Mouse (Mus musculus) neutrophil, adult 5-6 weeks (primary cell): ENCODE measurements around the gene Svs1. TPM values are rescaled to one million over a fixed set of nuclear protein-coding genes. Genes with fewer than 3 reads are reported as not detected.

Experiments
- ATAC-seq: fragments of 151-379, 151-347 bp; 2 replicates; pipeline ENCODE4 v1.8.0; 2017; ENCODE audit warnings: mild to moderate bottlenecking, moderate TSS enrichment; ENCODE audit not compliant: insufficient number of reproducible peaks, poor library complexity, low FRiP score, severe bottlenecking; ENCODE audit errors: extremely low read depth
- total RNA-seq: library from RNA; stranded (forward); fragments of 200-1000 nt; gene quantifications from 2 replicates; pipeline ENCODE4 v1.2.3, GENCODE M21; 2017

Svs1 gene
- total RNA-seq, 1 experiment from 2014 or later = not detected

DNA sequence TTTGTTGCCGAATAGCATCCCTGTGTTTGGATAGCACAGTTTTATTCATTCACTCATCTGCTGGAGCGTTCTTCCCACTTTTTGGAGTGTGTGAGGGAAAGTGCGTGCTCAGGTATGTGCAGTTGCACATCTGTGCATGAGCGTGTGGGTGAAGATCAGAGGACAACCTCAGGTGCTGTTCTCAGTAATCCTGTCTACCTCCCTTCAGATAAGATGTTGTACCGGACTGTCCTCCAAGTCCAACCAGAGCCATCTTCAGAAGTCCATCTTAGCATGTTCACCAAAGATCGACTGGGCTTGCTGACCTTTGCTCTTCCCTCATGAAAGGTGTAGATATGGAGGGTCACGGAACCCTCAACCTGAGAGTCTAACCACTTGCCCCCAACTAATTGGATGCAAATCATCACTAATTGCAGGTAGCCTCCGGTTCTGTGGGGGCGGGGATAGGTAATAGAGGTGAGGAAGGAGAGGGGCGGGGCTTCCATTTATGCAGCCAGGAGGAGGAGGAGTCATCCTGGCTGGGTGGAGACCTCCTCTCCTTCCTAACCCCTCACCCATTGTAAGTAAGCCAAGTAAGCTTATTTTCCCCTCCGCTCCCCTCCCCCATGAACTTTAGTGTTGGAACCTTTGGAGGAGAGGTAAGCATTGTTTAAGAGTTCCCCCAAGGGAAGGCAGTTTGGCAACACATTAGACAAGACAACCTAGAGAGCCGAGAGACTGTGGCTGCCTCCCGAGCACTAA lies 21.9 kb downstream of the Svs1 start:
- no peak for ATAC-seq

DNA sequence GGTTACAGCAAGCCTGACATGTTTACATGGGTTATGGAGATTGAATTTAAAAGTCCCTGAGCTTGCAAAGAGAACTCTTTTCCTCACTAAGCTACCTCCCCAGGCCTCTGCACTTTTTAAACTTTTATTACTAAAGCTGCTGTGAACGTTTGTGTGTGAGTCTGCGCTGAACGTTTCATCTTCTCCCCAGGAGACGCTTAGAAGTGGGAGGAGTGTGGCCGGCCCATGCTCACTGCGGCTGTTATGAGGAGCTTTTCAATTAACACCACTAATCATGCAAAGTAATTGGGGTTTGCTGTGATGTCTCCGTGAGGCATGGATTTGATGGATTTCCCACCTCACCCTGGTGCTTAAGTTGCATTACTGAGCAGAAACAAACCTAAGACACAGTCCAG lies 22.5 kb downstream of the Svs1 start:
- ATAC-seq = no peak

DNA sequence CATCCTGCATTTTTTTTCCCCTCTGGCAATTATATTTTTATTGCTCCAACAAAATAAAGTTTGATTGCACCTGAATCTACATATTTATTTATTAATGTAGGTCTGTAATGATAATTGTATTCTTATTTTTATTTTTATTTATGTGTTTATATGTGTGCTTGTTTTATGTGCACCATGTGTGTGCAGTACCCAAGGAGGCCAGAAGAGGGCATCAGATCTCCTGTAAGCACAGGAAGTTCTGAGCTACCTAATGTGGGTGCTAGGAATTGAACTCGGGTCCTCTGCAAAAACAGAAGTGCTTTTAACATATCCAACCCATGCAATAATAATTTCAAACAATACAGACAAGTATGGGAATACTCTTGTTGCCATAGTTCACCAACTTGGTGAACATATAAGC lies 23.0 kb downstream of the Svs1 start:
- ATAC-seq = no peak

DNA sequence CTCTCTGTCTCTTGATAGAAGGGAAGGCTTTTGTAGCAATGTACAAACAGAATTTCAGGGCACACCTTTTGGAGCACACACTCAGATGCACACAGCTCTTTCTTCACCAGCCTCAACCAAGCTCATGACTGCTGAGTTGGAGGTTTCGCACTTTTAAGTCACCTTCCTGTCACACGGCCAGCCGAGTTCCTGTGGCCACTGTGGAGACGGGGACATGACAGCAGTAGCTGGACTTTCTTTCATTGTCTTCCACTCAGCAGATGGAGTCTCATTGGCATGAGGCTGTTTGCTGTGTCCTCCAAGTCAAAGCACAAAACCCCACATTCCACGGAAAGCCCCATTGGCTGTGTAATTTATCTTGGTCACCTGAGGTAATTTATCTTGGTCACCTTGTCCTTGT lies 24.5 kb downstream of the Svs1 start:
- ATAC-seq = no peak

DNA sequence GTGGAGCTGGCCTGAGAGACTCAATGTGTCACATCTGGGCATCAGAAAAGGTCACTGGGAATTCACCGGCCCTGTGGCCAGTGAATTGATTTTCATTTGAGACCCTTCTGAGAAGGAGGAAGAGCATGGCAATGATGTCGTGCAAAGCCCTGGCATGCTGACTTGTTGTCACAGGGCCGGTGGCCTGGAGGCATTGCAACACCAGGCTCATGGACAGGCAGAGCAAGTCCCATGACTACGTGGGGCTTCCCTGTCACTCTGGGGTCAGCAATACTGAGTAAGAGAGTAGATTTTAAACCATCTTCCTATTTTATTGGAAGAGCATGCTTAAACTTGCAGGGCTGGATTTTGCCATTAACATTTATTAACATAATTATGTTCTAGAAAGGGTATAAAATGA lies 26.4 kb downstream of the Svs1 start:
- no peak for ATAC-seq

DNA sequence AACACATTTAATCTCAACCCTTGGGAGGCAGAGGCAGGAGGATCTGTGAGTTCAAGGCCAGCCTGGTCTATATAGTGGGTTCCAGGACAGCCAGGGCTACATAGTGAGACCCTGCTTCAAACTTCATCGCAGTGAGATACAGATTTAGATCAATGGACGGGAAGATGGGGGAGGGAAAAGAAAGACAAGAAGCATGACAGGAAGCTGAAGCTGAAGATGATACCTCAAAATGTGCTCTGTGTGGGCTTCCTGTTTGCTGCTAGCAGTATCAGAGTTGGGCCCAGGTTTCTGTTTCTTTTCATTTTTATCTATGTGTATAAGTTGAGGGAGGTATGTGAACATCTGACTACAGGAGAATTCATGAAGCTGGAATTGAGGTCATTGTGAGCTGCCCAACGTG lies 26.8 kb downstream of the Svs1 start:
- no peak for ATAC-seq

DNA sequence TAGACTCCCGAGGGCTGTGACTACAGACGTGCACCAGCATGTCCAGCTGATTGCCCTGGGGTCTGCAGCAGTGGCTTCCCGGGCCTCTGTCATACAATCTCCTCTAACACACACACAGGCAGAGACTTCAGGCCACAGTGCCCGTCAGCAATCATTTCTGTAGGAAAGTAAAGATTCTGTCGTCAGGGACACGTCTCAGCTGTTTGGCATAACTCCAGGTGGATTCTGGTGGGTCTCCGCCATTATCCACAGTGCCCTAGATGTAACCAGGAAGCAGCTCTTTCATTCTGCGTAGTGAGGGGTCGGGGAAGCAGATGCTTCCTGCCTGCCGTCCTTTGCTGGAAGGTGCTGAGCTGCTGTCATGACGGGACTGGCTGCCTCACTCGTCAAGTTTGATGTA lies 30.5 kb downstream of the Svs1 start:
- ATAC-seq = no peak

DNA sequence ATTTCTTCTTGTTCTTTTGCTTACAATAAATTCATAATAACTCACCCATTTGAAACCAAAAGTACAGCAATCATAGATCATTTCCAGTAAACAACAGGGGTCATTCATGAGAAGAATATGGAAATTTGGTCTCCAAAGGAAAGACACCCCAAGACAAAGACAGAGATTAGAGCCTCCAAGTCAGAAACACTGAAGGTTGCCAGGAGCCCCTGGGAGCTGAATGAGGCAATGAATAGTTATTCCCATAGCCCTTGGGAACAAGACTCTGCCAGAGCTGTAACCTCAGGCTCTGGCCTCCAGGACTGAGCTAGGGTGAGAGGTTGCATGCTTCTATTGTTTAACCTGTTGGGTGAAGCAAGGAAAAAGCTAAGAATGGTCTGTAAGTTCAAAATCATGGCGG lies 32.7 kb downstream of the Svs1 start:
- ATAC-seq = no peak

DNA sequence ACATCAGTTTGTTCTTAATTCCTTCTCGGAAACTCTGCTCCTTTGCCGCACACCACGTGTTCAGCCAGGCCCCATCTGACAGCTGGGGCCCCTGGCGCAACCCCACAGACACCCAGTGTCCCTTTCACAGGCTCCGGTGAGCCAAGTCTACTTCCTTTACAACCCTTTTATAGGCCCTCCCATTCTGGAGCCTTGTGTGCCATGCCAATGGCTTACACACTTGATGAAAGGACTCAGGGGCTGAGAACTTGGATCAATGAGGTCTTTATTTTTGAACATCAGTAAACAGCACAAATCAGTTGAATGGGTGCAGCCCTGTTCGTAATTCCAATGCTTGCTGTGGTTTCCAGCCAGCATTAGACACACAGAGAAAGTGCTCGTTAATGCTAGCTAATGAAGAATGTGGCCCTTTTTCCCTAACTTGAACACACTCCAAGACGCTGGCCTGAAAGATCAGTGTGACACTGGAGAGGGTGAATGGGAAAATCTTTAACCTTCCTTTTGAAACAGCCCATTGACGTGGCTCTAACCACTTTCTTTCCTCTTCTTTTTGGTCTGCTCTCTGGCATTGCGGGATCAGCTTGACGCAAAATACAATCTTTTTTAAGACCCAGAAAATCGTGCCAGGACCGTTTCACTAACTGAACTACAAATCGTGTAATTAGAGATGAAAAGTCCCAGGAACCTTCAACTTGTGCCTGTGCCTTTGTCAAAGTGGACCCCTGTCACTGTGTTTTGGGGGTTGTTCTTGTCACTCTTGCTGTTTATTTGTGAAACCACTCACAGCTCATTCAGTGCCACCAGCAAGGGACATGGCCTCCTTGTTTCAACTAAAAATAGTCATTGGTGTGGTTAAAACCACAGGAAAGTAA lies 34.7 kb downstream of the Svs1 start:
- ATAC-seq = no peak

DNA sequence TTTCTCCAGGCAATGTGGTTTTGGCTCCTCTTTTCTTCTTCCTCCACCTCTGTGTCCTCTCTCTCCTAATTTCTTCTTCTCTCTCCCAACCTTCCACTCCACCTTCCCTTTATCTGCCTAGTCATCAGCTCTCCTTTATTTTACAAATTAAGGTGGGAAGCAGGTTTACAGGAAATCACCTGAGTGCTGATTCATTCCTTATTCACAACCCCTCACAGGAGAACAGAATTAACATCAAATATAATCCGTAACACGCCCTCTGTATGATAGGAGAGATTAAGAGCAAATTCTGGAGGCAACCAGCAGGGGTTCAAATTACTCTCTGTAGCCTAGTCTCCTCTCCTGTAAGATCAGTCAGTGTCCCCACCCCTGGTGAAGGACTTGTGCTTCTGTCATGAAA lies 35.7 kb downstream of the Svs1 start:
- no peak for ATAC-seq

DNA sequence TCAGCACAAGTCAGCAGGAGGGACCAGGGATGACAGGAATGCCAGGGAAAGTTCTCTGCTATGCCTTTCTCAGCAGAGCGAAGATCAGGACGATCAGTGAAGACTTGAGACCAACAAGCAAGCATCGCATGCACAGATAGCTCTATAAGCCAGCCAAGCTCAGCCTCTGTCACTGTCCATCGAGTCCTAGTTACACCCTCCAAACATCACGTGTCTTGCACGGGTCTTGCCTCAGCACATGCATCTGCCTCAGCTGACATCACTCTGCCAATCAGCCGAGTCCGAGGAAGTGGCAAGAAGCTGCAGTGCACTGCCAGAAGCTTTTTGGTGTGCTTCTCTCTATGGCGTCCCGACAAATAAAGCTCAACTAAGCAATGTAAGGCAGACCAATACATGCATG lies 36.7 kb downstream of the Svs1 start:
- ATAC-seq = no peak

DNA sequence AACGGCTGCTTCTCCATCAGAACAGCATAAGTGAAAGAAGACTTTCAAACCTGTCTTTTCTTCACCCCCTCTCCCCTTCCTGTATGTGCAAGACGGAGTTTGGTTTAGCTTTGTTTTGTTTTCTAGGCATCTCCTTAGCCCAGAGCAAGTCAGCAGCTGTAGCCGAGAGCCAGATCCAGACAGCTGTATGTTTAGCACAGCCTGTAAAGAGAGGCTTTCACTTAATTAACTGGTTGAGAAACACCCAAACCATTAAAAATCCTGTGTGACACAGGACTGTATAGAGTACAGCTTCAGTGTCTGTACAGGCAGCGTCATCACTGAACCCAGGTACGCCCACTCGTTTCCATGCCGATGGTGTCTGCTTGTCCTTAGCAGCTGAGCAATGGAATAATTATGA lies 38.6 kb downstream of the Svs1 start:
- ATAC-seq = no peak

DNA sequence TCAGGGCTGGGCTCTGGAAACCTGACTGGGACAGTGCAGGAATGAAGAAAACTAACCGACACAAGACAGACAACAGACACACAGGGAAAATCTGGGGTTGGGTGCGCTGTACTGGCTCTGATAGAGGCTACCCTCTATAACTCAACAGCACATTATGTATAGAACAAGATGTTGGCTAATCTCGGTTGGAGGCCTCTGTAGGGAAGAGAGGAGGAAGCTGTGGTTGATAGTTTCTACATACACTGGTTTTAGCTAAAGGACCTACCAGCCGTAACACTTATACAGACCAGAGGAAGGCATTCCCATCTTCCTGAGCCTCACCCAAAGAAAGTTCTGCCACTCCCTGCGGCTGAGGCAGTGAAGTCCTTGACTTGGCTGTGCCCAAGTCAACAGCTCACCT lies 39.8 kb downstream of the Svs1 start:
- ATAC-seq = no peak

DNA sequence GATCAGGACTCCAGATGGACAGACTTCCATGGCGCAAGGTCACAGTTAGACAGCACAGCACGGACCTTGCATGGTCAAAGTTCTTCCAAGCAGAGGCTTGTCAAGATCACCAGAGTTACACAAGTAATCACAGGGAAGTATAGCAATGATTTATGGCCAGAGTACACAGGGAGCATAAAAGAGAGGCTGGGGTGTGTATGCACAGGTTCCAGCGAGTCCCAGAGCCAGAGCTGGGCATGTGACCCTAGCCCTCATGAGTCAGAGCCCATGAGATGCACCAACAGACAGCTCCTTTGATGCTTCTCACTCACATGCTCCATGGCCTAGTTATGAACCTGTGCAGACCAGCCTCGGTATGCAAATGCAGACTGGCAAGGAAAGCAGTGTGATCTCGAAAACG lies 41.4 kb downstream of the Svs1 start:
- ATAC-seq = no peak

DNA sequence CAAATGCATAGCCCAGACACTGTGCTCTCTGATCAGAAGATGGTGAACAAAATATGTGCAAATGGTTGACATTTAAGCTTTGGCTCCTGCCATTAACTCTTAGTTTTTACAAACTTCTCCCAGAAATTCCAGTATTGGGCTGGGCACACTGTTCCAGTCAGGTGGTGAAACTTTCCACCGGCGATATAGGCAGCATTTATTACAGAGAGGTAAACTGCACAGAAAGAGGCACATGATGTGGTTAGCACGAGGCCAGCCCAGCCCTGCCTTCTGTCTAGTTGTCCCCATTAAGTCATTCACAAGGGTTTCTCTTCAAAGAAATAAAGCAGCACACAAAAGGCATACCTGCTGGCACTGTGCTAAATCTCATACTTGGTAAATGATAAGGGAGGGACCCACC lies 42.0 kb downstream of the Svs1 start:
- no peak for ATAC-seq

DNA sequence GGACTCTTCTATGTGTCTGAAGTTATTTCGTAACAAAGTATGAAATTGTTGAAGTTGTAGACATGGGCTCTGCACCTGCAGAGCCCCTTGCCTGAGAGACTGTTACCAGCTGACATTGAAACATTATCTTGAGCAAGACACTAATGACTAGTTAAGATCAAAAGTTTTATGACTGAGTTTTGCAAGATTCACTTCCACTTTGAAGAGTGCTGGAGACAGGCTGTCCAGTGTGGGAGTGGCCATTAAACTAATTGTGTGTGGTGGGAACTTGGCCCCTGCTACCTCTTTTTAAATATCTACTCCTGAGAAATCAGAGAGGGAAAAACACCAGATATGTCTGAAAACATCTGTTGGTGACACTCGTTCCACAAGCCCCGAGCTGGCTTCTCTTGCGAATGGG lies 44.6 kb downstream of the Svs1 start:
- ATAC-seq = no peak

DNA sequence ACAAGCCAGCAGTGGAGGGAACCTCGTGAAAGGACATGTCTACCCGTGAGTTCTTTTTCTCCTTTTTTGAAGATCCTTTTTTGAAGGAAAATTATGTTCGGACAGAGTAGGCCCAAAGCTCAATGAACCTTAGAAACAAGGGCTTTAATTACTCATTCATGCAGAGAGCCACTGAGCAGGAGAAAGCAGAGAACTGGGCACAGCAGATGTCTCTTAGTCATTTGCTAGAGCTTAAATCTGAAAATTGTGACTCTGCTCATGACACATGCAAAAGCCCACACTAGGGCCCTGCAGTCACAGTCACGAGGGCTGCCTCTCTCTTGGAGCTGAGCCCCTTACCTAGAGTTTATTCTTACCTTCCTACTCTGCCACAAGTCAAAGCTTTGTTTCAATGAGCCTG lies 46.1 kb downstream of the Svs1 start:
- no peak for ATAC-seq

DNA sequence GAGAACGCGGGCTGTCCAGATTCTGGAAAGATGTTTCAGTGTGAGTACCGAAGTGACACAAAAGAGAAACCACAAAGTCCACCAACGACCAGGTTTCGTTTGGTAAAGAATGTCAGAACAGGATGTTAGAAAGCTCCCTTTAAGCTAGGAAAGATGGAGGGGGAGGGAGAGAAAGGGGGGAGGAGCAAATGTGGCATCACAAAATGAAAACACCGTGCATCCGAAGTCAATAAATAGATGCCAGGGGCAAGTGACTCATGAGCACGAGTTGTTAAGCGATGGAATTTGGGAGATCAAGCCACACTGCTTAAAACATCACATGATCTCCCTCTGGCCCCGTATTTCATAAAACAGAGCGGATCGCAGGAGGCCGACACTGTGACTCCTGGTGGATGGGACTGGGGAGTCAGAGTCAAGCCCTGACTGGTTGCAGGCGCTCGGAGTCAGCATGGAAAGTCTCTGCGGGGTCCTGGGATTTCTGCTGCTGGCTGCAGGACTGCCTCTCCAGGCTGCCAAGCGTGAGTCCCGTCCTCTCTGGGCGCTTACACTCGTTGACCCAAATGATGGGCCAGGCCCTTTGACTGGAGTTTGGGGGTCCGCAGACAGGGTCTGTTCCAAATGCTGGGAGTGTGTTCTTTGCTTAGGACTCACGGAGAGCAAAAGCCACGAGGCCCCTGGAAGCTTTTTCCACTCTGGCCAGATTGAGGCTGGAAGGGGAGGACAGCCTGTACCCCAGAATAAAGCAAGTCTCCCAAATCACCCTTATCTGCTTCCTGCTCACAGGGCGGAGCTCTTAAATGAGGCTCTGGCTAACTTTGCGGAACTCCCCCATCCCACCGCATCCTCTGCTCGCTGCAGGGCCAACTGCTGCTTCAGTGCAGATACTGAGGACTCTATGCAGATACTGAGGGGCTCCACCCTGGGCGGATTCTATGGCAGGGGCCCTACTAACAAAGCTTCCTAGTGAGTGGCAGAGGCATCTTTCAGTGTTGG lies 49.9 kb downstream of the Svs1 start, which contains the start of gene Gpnmb:
Gene Gpnmb, plus strand, starts transcription at position 272 of the 993 bp plus-strand sequence.
- ATAC-seq = no peak

DNA sequence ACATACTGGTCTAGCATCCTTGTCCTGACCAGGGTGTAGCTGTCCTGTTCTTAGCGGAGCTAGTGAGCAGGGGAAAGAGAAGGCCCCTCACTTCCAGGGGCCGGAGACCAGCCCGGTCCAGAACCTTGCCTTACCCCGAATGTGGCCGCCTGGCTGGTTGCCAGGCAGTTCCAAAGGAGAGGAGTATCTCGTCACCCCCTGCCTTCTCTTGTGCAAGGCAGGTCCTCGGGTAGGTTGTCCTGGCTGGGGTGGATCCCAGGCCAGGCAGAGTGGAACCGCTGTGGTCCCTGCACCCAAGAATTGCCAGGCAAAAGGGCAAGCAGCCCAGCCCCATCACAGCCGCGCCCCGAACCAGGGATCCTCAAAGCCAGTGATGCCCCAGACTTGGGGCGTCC lies 50.6 kb downstream of the Svs1 start:
- no peak for ATAC-seq
